Mouse (Mus musculus): ENCODE data around the gene Pyurf.
A peak's percentile ranks its signal among the peaks of the same experiment; 100 is the strongest.

Gene Pyurf

GRCm38 (mm10) chr6:57691467-57692261, at the start of gene Pyurf:
Gene Pyurf, minus strand, starts transcription at chr6:57692078.
- DNase-seq (ENCODE audit: low spot score in 2 of 2), result peak; percentile 81 to 85

DNA sequence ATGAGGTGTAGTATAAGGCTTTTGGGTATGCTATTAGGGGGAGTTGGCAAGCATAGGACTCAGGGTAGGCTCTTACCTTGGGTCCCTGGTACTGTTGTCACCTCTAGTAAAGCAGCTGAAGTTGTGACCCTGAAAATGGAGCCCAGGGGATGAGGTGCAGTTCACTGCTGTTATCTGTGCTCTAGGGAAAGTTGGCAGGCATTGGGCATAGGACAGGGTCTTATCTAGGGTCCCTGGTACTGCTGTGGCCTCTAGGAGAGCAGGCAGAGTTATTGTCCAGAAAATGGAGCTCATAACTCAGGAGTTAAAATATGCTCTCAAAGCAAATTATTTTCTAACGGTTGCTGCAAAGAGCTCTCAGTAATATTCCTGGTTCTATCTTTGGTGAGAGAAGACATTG, 29.5 kb upstream of the Pyurf start:
- DNase-seq (ENCODE audit: low spot score in 2 of 2), result no peak

GRCm38 (mm10) chr6:57711726-57712125, 19.8 kb upstream of the Pyurf start:
- DNase-seq (ENCODE audit: low spot score in 2 of 2), result no peak

GRCm38 (mm10) chr6:57706721-57707120, 14.8 kb upstream of the Pyurf start:
- no peak for DNase-seq (ENCODE audit: low spot score in 2 of 2)

GRCm38 (mm10) chr6:57703703-57704102, 11.8 kb upstream of the Pyurf start:
- no peak for DNase-seq (ENCODE audit: low spot score in 2 of 2)

GRCm38 (mm10) chr6:57702743-57703499, 11.0 kb upstream of the Pyurf start:
- DNase-seq (ENCODE audit: low spot score in 2 of 2), result peak; percentile 92 to 96

DNA sequence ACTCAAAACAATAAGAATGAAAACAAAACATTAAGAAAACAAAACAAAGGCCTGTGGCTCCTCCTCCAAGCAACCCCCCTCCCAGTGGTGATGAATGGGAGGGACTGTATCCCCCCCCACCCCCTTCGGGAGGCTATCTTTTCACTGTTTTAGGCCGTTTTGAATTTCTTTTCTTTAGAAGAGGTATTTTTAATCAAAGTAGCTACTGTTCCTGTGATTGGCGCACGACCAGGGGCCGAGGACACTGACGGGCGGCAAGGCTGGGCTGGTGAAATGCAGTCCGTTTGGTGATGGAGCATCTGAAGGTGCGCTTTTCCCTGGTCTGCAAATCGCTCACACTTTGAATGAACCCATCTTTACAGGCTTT, 10.5 kb upstream of the Pyurf start, which contains the start of gene Lancl2:
Lancl2 (plus strand) TSS at position 165 of the 367 bp plus-strand sequence.
- peak; percentile 46 to 64 for DNase-seq (ENCODE audit: low spot score in 2 of 2)

DNA sequence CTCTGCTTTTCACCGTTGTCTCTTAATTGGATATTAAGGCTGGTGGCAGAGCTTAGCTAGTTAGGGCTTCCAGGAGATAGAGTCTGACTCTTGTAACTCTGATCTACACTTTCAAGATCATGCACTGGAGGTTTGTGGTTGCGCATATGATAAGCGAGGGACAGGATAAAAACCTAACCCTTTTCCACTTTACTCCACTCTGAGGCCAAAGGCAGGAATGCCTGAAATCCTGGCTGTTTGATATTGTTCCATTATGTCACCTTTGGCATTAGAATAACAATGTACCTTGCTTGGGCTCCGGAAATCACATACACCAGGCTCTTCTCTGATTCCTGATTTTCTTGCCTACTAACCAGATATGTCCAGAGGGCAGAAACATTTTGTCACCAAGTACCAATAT, 9.8 kb upstream of the Pyurf start:
- no peak for DNase-seq (ENCODE audit: low spot score in 2 of 2)

DNA sequence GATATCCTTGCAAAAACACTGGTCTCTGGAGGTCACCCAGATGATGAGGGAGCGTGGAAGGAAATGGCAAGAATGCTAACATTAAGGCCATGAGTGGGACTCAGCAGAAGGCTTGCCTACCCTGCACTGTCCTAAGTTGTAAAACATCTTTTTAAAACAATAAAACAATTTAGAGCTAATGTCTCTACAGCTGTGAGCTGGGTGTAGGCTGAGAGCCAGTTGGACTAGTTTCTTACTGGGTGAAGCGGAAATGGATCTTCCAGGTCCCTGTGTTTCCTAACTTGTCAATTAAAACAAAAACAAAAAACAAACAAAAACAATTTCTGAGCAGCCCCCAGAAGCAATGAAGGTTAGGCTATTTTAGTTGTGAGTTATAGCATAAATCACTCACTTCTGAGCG, 1.2 kb upstream of the Pyurf start:
- DNase-seq (ENCODE audit: low spot score in 2 of 2), result no peak

GRCm38 (mm10) chr6:57684156-57684555, 7.7 kb downstream of the Pyurf start:
- DNase-seq (ENCODE audit: low spot score in 2 of 2), result no peak

DNA sequence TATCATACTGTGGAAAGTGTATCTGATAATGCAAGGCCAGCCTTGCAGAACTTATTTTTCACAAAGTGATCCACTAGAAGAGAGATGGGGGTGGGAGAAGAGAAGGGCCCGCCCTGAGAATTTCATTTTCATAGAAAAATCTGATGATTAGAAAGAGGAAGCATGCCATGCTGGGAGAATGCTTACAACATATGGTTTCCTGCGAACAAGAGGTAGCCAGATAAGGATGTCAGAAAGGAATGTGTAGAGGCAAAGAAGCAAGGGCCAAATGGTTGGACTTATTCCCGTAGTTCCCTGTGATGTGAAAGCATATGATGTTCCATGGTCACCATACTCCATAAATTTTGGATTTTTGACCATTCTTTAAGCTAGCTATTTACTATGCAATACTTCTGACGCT, 30.6 kb downstream of the Pyurf start:
- no peak for DNase-seq (ENCODE audit: low spot score in 2 of 2)

- no peak for DNase-seq (ENCODE audit: low spot score in 2 of 2)
Observed at GRCm38 (mm10) chr6:57647256-57647655, 44.6 kb downstream of the Pyurf start.

DNA sequence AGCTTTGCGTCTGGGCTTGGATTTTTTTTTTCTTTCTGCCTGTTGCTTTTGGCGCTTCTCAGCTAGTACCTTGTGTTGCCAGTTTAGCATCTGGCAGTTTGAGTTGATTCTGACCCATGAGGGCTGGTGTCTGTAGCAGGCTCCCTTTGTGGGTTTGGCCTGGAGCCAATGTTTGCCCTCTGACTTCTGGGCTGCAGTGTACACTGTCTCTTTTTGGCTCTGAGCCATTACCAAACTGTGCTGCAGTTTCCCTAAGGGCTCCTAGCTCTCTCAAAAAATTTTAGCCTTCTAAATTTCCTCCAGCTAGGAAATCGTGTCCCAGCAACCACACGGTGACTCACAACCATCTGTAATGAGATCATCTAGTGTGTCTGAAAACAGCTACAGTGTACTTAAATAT, 50.1 kb downstream of the Pyurf start:
- peak; percentile 36 to 55 for DNase-seq (ENCODE audit: low spot score in 2 of 2)

DNA sequence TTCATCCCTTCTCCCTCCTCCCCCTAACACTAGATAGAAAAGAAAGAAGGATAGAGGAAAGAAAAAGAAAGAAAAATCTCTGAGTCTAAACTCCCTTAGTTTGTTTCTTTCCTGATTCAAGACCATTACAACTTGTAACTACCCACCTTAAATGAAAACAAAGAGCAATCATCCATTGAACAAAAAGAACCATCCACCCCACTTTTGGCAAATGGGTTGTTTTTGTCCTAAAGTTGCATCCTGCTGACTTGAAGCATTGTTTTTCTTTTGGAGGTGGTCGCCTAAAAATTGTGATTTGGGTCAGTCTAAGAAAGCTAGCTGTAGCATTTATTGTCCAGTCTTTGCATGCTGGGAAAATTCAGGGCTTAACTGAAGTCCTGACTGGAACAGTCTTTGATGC, 52.3 kb downstream of the Pyurf start:
- no peak for DNase-seq (ENCODE audit: low spot score in 2 of 2)
